In the genomic region with DNA sequence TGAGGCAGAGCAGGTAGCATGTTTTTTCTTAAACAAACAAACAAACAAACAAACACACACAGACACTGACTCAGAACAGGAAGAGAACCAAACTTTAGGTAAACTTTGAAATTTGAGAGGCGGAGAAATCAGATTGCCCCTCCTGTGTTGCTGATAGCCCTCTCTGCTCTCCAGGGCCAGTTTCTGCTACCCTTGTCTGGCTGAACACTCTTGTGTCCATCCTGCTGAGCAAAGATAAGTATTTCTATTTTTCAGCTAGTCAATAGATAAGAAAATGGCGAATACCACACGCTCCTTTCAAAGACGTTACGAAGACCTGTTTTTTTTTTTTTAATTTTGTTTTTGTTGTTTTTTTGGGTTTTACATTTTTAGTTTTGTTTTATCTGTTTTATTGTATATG, we compare ENCODE assay signal across 15 mouse cellular contexts.
"Had no signal": no experiment of that assay in that cellular context is flagged by ENCODE, and none has a peak within 500 bp of the region (broad histone marks: within the 10 kb centered on the region; RNA-seq: fewer than 3 reads in every experiment).

No protein-coding gene starts in this region.

- H3K4me3 ChIP-seq: neural tube, embryonic 15.5 days; stomach, embryonic 15.5 days had no signal

- DNase-seq: retina, postnatal 1 day; right cerebral cortex, adult 18-20 months; right cerebral cortex, postnatal 14 days; right cerebral cortex, postnatal 25 days; right cerebral cortex, postnatal 4 days; spleen, adult 18-20 months; thymus, adult 18-20 months; thymus, adult 2 months; thymus, postnatal 14 days; thymus, postnatal 25 days; thymus, postnatal 36 days; thymus, postnatal 4 days had no signal

- H3K9ac ChIP-seq: neural tube, embryonic 15.5 days; stomach, embryonic 15.5 days had no signal

- H3K9me3 ChIP-seq: neural tube, embryonic 15.5 days; stomach, embryonic 15.5 days had no signal

- H3K27me3 ChIP-seq: neural tube, embryonic 15.5 days; stomach, embryonic 15.5 days had no signal

- H3K36me3 ChIP-seq: neural tube, embryonic 15.5 days; stomach, embryonic 15.5 days had no signal

- H3K27ac ChIP-seq: neural tube, embryonic 15.5 days; stomach, embryonic 15.5 days; stomach, postnatal 0 days had no signal

- H3K4me1 ChIP-seq: stomach, embryonic 15.5 days had no signal

- H3K4me2 ChIP-seq: neural tube, embryonic 15.5 days; stomach, embryonic 15.5 days had no signal
